Mouse (Mus musculus) activated CD4-positive, CD25-positive, alpha-beta regulatory T cell, adult 4 months (primary cell): ENCODE results near the gene Ormdl3. TPM values are rescaled to one million over a fixed set of nuclear protein-coding genes. Genes with fewer than 3 reads are reported as not detected.

Experiments used
- ATAC-seq: one replicate; pipeline ENCODE4 v1.8.0; 2017
- polyA plus RNA-seq, 2 experiments: library from polyadenylated mRNA; unstranded; fragments of 100-300 nt; shearing (Covaris generic); gene quantifications; one replicate each; pipeline ENCODE4 v1.2.1; 2017

The Ormdl3 gene
- polyA plus RNA-seq, 2 experiments from 2014 or later = 15.8 to 37.6 TPM

DNA sequence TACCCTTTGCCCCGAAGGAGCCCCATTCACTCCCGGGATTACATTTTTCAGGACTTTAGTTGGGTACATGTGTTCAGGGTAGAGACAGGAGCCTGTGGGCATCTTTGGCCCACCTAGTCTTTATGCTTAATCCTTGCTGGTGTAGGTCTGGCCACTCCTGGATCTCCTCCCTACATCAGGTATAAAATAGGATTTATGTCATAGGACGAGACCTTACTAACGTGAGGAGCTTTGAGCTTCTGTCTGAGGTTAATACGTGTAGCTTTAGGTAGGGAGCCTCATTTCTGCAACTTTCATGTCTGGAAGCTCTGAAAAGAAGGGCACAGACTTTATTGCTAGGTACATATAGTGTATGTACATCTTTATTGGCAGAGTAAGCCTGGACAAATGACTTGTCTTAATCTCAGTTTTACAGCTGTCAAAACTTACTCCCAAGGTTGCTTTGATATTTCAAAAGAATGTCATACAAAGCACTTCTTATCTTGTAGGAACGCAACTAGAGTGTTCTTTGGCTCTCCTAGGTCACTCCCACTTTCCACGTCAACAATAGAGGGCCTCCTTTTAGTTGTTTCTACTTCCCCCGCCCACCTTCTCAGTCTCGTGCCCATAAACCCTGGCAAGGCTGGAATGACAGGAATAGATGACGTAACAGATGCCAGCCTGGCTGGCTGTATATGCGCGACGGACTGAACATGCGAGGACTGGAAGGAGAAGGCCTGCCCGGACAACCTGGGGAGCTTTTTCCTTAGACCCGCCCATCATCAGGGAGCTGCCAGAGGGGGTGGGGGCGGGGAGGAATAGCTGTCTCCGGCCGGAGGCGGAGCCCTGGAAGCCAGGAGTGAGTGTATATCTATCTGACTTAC is 747 bp upstream of the Ormdl3 start:
- ATAC-seq = peak; percentile 29

DNA sequence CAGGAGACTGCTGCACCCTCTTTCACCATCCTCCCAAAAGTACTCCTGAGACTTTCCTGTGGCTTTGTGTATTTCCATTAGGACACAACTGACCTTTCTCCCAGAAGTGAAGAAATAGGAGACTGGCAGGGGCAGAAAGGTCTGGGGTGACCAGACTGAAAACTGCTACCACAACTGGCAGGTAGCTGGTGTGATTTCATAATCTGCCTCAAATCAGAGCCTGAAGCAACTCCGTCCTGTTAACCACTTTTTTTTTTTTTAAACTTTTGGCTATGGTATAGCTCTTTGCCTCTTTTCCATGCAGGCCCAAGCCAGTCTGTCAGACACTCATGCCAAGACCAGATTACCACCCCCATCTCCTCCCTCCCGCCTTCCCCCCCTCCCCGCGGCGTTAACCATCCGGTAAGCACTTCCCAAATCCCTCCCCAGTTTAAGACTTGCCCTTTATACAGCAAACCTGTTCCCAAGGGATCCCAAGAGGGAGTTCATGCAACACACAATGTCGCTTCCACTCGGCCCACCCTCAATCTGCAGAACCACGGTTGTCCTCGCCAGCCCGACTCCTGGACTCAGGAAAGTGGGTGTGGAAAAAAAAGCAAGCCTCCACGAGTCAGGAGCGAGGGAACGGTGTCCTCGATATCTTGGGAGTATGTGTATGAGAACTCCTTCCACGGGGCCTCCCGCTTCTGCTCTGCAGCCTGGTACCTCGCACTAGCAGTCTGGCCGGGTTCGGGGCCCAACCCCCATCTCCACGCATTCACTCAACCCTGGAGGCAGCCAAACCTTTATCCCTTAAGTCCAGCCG is 879 bp downstream of the Ormdl3 start:
- no peak for ATAC-seq

- ATAC-seq = no peak
Measured at GRCm38 (mm10) chr11:98584629-98585177, 2.5 kb downstream of the Ormdl3 start.

GRCm38 (mm10) chr11:98584146-98584545 is 3.0 kb downstream of the Ormdl3 start:
- ATAC-seq = no peak

DNA sequence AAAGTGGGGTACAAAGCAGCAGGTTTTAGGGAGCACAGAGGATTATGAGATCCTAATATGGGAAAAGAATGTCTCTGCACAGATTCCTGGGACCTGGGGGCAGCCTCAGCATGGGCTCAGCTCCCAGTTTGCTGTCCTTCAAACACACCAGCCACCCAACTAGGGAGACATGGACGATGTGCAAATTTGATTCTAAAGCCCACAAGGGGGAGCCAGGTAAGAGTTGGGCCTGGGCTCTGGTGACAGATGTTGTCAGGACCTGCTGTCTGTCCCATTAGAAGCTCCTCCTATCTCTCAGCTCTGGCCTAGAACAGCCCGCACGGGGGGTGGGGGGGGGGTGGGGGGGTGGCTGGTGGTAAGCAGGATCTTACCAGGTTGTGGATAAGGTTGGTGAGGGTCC is 3.6 kb downstream of the Ormdl3 start:
- ATAC-seq = no peak

DNA sequence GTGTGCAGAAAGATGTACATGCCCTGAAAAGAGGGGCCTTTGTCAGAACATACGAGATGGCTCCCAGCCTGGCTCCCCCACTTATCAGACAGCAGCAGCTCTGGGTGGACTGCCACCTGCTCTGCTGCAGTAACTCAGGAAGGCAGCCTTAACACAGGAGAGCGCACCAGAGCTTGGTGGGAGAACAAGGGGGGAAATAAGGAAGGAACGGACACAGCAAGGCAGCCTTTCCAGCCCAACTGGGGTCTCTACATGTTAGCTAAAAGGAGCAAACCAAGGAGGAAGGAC is 4.0 kb downstream of the Ormdl3 start:
- ATAC-seq = no peak

DNA sequence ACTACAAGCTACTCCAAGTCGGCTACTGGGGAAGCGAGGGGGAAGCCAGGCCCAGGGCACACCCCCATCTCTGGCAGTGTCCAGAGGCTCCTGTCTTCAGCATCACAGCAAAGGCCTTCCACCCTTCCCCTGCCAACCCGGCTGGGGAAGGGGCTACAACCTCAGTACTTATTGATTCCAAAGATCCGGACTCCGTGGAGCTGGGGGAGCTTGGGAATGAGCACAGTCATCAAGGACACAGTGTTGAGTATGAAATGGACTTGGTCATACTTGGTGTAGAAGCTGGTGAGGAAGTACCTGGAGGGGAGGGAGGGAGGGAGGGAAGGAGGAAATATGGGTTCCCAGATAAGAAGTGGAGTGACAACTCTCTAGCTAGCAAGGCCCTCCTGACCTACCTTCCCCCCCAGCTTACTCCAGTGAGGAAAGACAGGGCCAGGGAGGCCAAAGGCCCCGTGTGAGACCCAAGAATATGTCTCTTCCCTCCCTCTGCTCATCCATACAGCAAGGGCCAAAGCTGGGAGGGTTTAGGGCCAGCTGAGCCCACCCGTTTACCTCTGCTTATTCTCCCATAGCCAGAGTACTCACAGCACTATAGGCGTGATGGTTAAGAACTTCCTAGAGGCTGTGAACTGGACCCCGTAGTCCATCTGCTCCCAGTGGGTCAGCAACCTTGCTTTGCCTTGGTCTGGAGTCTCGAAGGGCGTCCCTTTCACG is 4.5 kb downstream of the Ormdl3 start:
- ATAC-seq = no peak

GRCm38 (mm10) chr11:98582030-98582388 is 5.2 kb downstream of the Ormdl3 start:
- ATAC-seq = no peak

- ATAC-seq = no peak
Measured at GRCm38 (mm10) chr11:98581286-98582029, 5.7 kb downstream of the Ormdl3 start.

DNA sequence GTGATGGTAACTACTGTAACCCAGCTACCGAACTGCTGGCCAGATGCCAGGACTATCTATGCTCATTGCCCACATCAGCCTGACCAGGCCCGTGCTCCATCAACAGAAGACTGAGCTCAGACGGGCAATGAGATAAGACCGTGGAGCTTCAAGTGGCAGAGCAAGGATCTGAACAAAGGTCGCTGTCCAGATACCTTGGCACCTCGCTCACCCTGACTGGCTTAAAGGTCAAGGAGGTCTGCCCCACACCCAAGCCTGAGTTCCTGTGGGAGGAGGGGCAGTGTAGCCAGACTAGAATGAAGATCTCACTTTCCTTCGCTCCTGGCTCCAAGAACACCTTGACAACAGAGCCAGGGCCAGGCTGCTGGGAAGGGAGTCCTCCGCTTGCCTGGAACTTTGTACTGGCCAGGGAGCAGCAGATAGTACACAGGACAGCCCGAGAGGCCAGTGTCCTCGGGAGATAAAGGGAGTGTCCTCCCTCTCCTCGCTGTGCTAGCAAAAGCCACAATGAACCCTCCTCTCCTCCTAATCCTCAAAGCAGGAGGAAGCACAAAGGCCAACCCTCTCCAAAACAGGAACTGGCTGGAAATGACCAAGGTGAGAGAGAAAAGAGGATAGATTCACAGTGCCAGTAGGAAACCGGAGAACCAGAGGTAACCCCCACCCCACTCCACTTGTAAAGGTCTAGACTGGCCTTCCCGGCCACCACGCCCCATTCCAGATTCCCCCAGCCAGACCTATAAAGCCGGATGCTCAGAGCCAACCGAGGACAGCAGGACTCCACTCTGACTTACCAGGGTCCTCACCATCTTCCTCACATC is 6.7 kb downstream of the Ormdl3 start:
- ATAC-seq = no peak

DNA sequence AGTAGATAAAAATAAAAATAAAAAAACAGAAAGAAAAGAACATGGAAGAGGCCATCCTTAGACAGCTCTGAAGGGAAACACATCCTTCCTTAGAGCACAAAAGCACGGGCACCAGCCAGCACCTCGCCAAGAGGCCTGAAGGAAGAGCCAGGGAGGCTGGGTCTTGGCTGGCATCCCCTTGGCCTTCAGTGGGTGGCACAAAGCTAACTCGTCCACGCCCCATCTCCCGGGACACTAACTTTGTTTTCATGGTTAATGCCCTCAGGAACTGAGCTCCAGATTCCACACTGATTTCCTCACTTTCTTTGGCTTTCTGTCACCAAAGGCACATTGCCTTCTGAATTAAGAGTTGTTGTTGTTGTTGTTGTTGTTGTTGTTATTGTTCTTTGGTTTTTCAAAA is 9.4 kb downstream of the Ormdl3 start:
- ATAC-seq = no peak

GRCm38 (mm10) chr11:98569461-98569860 is 17.7 kb downstream of the Ormdl3 start:
- no peak for ATAC-seq

- ATAC-seq = no peak
Measured at GRCm38 (mm10) chr11:98568326-98568725, 18.8 kb downstream of the Ormdl3 start.

GRCm38 (mm10) chr11:98563921-98564414 is 23.2 kb downstream of the Ormdl3 start:
- no peak for ATAC-seq

DNA sequence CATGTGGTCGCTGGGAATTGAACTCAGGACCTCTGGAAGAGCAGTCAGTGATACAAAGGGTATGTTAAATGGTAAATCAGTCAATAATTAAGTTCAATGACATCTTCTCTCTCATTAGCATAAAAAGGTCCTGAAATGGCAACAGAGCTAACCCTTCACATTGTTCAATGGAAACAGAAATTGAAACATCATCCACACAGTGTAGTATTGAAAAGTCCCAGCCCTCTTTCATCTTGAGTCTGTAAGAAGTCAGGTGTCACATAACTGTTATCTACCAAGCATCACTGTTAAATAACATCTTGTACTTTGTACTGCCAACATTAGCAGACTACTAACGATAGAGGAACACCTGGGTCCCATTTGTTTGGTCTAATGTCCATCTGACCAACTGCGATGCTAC is 24.1 kb downstream of the Ormdl3 start:
- peak; percentile 82 for ATAC-seq

DNA sequence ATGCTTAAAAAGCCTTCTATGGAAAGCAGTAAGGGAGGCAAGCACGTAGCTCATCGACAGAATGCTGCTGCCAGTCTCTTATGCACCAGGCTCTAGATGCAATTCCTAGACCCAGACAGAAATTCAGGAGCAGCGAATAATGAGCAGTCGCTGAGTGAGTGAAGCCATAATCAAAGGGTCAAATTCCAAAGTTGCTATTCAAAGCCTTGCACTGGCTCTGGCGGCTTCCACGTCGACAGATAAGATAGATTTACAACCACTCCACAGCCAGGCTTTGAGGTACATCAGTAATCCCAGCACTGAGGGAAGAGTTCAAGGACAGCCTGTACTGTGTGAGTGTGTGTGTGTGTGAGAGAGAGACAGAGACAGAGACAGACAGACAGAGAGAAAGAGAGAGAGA is 26.2 kb downstream of the Ormdl3 start:
- ATAC-seq = no peak

DNA sequence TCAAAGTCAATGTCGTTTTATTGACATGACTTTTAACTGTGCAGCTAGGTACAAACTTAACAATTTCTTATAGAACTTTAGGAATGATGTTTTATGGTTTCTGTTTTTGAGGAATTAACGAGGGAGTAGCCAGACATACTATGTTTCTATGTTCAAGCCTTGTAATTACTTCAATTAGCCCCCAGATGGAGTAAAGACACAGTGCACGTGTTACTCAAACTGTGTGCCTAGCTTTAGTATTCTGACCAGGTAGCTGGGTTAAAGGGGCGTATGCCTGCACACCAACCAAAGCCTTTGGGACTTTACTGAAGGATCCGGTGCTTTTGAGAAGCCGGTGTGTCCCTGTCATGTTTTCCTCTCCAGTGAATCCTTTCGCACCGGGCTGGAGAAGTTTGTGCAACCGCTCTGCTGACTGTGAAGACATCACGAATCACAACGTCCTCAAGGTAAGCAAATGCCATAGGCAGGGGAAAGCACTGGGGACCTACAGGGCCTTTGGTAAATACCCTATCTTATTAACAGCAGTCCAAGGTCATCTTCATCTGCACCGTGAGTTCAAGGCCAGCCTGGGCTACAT is 32.0 kb downstream of the Ormdl3 start:
- ATAC-seq = no peak

DNA sequence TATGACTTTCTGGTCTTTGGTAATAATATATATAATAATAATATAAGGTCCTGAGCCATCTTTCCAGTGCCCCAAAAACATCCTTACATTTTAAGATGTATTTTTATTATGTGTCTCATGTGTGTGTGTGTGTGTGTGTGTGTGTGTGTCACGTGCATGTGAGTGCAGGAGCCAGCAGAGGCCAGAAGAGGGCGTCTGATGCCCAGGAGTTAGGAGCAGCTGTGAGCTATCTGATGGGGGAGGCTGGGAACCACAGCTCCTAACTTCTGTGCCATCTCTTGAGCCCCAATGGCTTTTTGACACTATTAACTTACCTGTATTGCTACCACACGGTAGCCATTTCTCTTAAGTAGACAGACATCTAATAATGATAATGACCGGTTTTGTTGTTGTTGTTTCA is 33.2 kb downstream of the Ormdl3 start:
- no peak for ATAC-seq

DNA sequence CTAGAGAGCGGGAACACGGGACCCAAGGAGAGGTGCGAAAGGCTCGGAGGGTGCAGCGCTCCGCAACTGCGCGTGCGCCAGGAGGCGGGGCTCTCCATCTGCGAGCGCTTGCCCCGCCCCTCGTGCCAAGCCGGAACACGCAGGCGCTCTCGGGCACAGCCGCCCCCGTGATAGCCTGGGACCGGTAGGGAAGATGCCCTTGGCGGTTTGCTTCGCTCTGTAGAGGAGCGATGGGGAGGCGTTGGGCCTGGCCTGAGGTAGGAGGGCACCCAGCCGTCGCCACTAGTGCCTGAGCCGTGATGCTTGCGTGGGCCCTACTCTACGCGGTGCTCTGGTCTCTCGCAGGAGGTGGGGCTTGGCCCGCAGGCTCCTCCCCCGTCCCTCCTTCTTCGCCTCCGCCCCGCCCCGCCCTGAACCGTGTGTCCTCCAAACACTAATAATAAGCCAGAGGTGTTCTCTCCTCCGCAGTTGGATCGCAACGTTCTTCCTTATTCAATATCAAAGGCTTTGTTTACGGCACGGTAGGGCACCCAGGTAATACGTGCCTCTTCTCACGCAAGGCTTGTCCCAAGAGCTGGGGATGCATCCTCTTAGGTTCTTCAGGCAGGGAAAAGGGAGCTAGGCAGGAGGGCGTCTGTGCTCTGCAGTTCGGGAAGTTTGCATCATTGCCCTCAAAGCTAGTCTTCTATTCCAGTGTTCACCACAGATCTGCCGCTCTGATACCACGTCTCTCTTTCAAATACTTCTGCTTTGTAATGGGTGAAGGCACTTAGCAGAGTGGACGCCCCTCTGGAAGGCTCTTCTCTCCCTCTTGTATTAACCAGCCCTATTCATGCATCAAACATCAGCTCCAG is 36.0 kb downstream of the Ormdl3 start, which contains the start of gene Zpbp2:
Gene Zpbp2, plus strand, starts transcription at position 123 of the 854 bp plus-strand sequence.
- peak; percentile 55 for ATAC-seq
